Mouse (Mus musculus): ENCODE measurements at regions not wholly inside any gene's neighbourhood (a gene's known extent, or its start where the extent isn't known, plus 50 kb on each side); places are given as distances from the start of the nearest gene placed in this dataset.
A peak's percentile ranks its signal among the peaks of the same experiment; 100 is the strongest.

GRCm38 (mm10) chr5:80484676-80485075 is 535.3 kb upstream of the Adgrl3 start:
- no peaks in the 10 kb centered on the region for H3K36me3 ChIP-seq
- H3K4me3 ChIP-seq: no peak overlapping the region
- H3K4me2 ChIP-seq (replicated peaks): no peak overlapping the region
- H3K9ac ChIP-seq: no peak overlapping the region
- H3K4me1 ChIP-seq: no peaks in the 10 kb centered on the region
- H3K27me3 ChIP-seq: no peaks in the 10 kb centered on the region
- no peak for ATAC-seq (ENCODE audit: low FRiP score, low read depth)
- H3K27ac ChIP-seq: no peak overlapping the region
- H3K9me3 ChIP-seq: no peaks in the 10 kb centered on the region
- WGBS: 81% methylated on average over 3 of the region's 3 CpGs

GRCm38 (mm10) chr5:80488332-80488731 is 531.6 kb upstream of the Adgrl3 start:
- Histone ChIP-seq H3K27ac (no peak overlapping the region), H3K4me1 (no peaks in the 10 kb centered on the region), H3K27me3 (no peaks in the 10 kb centered on the region), H3K4me2 (replicated peaks) (no peak overlapping the region), H3K4me3 (no peak overlapping the region), H3K9ac (no peak overlapping the region), H3K36me3 (no peaks in the 10 kb centered on the region), H3K9me3 (no peaks in the 10 kb centered on the region)
- ATAC-seq (ENCODE audit: low FRiP score, low read depth): no peak
- 82% methylated on average over 1 of the region's 1 CpGs for WGBS

GRCm38 (mm10) chr5:80508672-80509071 is 511.3 kb upstream of the Adgrl3 start:
- no peak for ATAC-seq (ENCODE audit: low FRiP score, low read depth)
- Histone ChIP-seq H3K9me3 (no peaks in the 10 kb centered on the region), H3K4me1 (no peaks in the 10 kb centered on the region), H3K27ac (no peak overlapping the region), H3K4me2 (replicated peaks) (no peak overlapping the region), H3K27me3 (no peaks in the 10 kb centered on the region), H3K9ac (no peak overlapping the region), H3K4me3 (no peak overlapping the region), H3K36me3 (no peaks in the 10 kb centered on the region)
- 27% methylated on average over 2 of the region's 2 CpGs for WGBS

GRCm38 (mm10) chr5:80539997-80540396 is 479.9 kb upstream of the Adgrl3 start:
- H3K9me3 ChIP-seq: no peaks in the 10 kb centered on the region
- H3K36me3 ChIP-seq: no peaks in the 10 kb centered on the region
- H3K4me2 ChIP-seq (replicated peaks): no peak overlapping the region
- H3K27ac ChIP-seq: no peak overlapping the region
- H3K9ac ChIP-seq: no peak overlapping the region
- ATAC-seq (ENCODE audit: low FRiP score, low read depth): no peak
- WGBS: 68% methylated on average over 1 of the region's 1 CpGs
- H3K27me3 ChIP-seq: no peaks in the 10 kb centered on the region
- no peaks in the 10 kb centered on the region for H3K4me1 ChIP-seq
- no peak overlapping the region for H3K4me3 ChIP-seq

- Histone ChIP-seq H3K9me3 (no peaks in the 10 kb centered on the region), H3K4me1 (no peaks in the 10 kb centered on the region), H3K27me3 (no peaks in the 10 kb centered on the region), H3K27ac (no peak overlapping the region), H3K4me3 (no peak overlapping the region), H3K9ac (no peak overlapping the region), H3K36me3 (no peaks in the 10 kb centered on the region), H3K4me2 (replicated peaks) (no peak overlapping the region)
- WGBS: 91% methylated on average over 7 of the region's 7 CpGs
- no peak for ATAC-seq (ENCODE audit: low FRiP score, low read depth)
Observed at GRCm38 (mm10) chr5:80551673-80552072, 468.3 kb upstream of the Adgrl3 start.

- 91% methylated on average over 1 of the region's 1 CpGs for WGBS
- Histone ChIP-seq H3K9me3 (no peaks in the 10 kb centered on the region), H3K4me2 (replicated peaks) (no peak overlapping the region), H3K27me3 (no peaks in the 10 kb centered on the region), H3K36me3 (no peaks in the 10 kb centered on the region), H3K4me1 (no peaks in the 10 kb centered on the region), H3K27ac (no peak overlapping the region), H3K9ac (no peak overlapping the region), H3K4me3 (no peak overlapping the region)
- no peak for ATAC-seq (ENCODE audit: low FRiP score, low read depth)
Observed at GRCm38 (mm10) chr5:80578741-80579140, 441.2 kb upstream of the Adgrl3 start.

GRCm38 (mm10) chr5:80611571-80611970 is 408.4 kb upstream of the Adgrl3 start:
- no peaks in the 10 kb centered on the region for H3K27me3 ChIP-seq
- no peak overlapping the region for H3K4me3 ChIP-seq
- no peaks in the 10 kb centered on the region for H3K4me1 ChIP-seq
- no peak overlapping the region for H3K9ac ChIP-seq
- no peaks in the 10 kb centered on the region for H3K9me3 ChIP-seq
- no peak overlapping the region for H3K4me2 ChIP-seq (replicated peaks)
- H3K36me3 ChIP-seq: no peaks in the 10 kb centered on the region
- WGBS: 90% methylated on average over 3 of the region's 3 CpGs
- H3K27ac ChIP-seq: no peak overlapping the region
- ATAC-seq (ENCODE audit: low FRiP score, low read depth): no peak

- H3K36me3 ChIP-seq: no peaks in the 10 kb centered on the region
- no peak overlapping the region for H3K4me2 ChIP-seq (replicated peaks)
- H3K4me3 ChIP-seq: no peak overlapping the region
- peak; percentile 24; the same call in 1 of the 2 replicates for ATAC-seq (ENCODE audit: low FRiP score, low read depth)
- no peaks in the 10 kb centered on the region for H3K27me3 ChIP-seq
- 0 out of 2 replicates have a peak, but pooled peaks cover 5% of the 10 kb centered on the region for H3K4me1 ChIP-seq
- no peaks in the 10 kb centered on the region for H3K9me3 ChIP-seq
- H3K27ac ChIP-seq: no peak overlapping the region
- 53% methylated on average over 3 of the region's 3 CpGs for WGBS
- no peak overlapping the region for H3K9ac ChIP-seq
Observed at GRCm38 (mm10) chr5:80627225-80627624, 392.7 kb upstream of the Adgrl3 start.

- ATAC-seq (ENCODE audit: low FRiP score, low read depth): no peak
- H3K27me3 ChIP-seq: no peaks in the 10 kb centered on the region
- no peaks in the 10 kb centered on the region for H3K4me1 ChIP-seq
- H3K9me3 ChIP-seq: no peaks in the 10 kb centered on the region
- no peak overlapping the region for H3K9ac ChIP-seq
- H3K27ac ChIP-seq: no peak overlapping the region
- H3K4me3 ChIP-seq: no peak overlapping the region
- H3K4me2 ChIP-seq (replicated peaks): no peak overlapping the region
- H3K36me3 ChIP-seq: no peaks in the 10 kb centered on the region
- 80% methylated on average over 5 of the region's 5 CpGs for WGBS
Observed at GRCm38 (mm10) chr5:80659043-80659442, 360.9 kb upstream of the Adgrl3 start.

- Histone ChIP-seq H3K36me3 (no peaks in the 10 kb centered on the region), H3K27ac (no peak overlapping the region), H3K4me2 (replicated peaks) (no peak overlapping the region), H3K9ac (no peak overlapping the region), H3K4me3 (no peak overlapping the region), H3K4me1 (no peaks in the 10 kb centered on the region), H3K27me3 (no peaks in the 10 kb centered on the region), H3K9me3 (no peaks in the 10 kb centered on the region)
- ATAC-seq (ENCODE audit: low FRiP score, low read depth): no peak
- WGBS: 65% methylated on average over 3 of the region's 3 CpGs
Observed at GRCm38 (mm10) chr5:80659530-80659929, 360.4 kb upstream of the Adgrl3 start.

- H3K4me2 ChIP-seq (replicated peaks): no peak overlapping the region
- H3K9ac ChIP-seq: no peak overlapping the region
- H3K9me3 ChIP-seq: no peaks in the 10 kb centered on the region
- no peaks in the 10 kb centered on the region for H3K27me3 ChIP-seq
- no peak overlapping the region for H3K4me3 ChIP-seq
- no peak for ATAC-seq (ENCODE audit: low FRiP score, low read depth)
- WGBS: 60% methylated on average over 7 of the region's 7 CpGs
- no peak overlapping the region for H3K27ac ChIP-seq
- no peaks in the 10 kb centered on the region for H3K4me1 ChIP-seq
- no peaks in the 10 kb centered on the region for H3K36me3 ChIP-seq
Observed at GRCm38 (mm10) chr5:80670258-80670947, 349.5 kb upstream of the Adgrl3 start.

- H3K4me2 ChIP-seq (replicated peaks): no peak overlapping the region
- H3K9me3 ChIP-seq: no peaks in the 10 kb centered on the region
- no peak for ATAC-seq (ENCODE audit: low FRiP score, low read depth)
- H3K4me3 ChIP-seq: no peak overlapping the region
- H3K4me1 ChIP-seq: no peaks in the 10 kb centered on the region
- 68% methylated on average over 2 of the region's 2 CpGs for WGBS
- H3K27ac ChIP-seq: no peak overlapping the region
- no peaks in the 10 kb centered on the region for H3K36me3 ChIP-seq
- H3K27me3 ChIP-seq: no peaks in the 10 kb centered on the region
- no peak overlapping the region for H3K9ac ChIP-seq
Observed at GRCm38 (mm10) chr5:80683431-80683830, 336.5 kb upstream of the Adgrl3 start.

- Histone ChIP-seq H3K4me3 (no peak overlapping the region), H3K27me3 (no peaks in the 10 kb centered on the region), H3K9me3 (no peaks in the 10 kb centered on the region), H3K4me2 (replicated peaks) (no peak overlapping the region), H3K27ac (no peak overlapping the region), H3K4me1 (peaks cover 4% of the 10 kb centered on the region; the same call in 1 of the 2 replicates), H3K36me3 (no peaks in the 10 kb centered on the region), H3K9ac (no peak overlapping the region)
- no peak for ATAC-seq (ENCODE audit: low FRiP score, low read depth)
- 81% methylated on average over 2 of the region's 2 CpGs for WGBS
Observed at GRCm38 (mm10) chr5:80700848-80701247, 319.1 kb upstream of the Adgrl3 start.
